Comparison of ENCODE assay signal across 35 mouse cellular contexts in the genomic region with DNA sequence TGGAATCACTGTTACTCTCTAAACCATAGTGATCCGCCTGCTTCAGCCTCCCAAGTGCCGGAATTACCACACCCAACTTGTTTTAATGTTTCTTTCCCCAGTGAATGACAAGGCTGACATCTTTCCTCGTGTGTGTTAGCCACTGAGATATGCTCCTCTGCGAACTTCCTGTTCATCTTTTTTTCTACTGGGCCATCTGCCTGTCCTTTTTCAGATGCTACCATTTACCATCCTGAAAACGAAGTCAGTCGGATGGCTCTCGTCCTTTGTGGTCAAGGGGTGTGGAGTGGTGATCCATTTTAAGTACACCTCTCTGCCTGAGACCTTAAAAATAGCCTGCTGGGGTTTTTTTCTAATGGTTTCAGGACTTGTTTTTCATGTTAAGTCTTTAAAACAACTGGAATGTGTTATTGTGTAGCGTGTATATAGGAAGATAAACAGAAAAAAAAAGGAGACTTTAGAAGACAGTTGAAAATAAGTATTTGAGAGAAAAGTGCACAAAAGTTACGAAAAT.
"Had no signal": no experiment of that assay in that cellular context is flagged by ENCODE, and none has a peak within 500 bp of the region (broad histone marks: within the 10 kb centered on the region; RNA-seq: fewer than 3 reads in every experiment).

No protein-coding gene starts in this region.

- ATAC-seq: hindbrain, embryonic 16.5 days; hindbrain, postnatal 0 days; inflammation-experienced regulatory T-cells, adult 6 months; intestine, embryonic 15.5 days; intestine, embryonic 16.5 days; intestine, postnatal 0 days had no signal

- H3K9me3 ChIP-seq: heart, embryonic 10.5 days; heart, embryonic 12.5 days; heart, embryonic 13.5 days; heart, embryonic 15.5 days; hindbrain, embryonic 10.5 days; hindbrain, embryonic 12.5 days; hindbrain, embryonic 13.5 days; hindbrain, embryonic 15.5 days; intestine, embryonic 15.5 days; kidney, embryonic 15.5 days had no signal

- H3K4me2 ChIP-seq: heart, embryonic 11.5 days; heart, embryonic 12.5 days; heart, embryonic 13.5 days; heart, embryonic 15.5 days; hindbrain, embryonic 12.5 days; hindbrain, embryonic 13.5 days; hindbrain, embryonic 14.5 days; hindbrain, embryonic 15.5 days; intestine, embryonic 15.5 days; kidney, embryonic 15.5 days had no signal

- H3K4me3 ChIP-seq: heart, embryonic 10.5 days; heart, embryonic 12.5 days; heart, embryonic 13.5 days; heart, embryonic 15.5 days; hindbrain, embryonic 10.5 days; hindbrain, embryonic 12.5 days; hindbrain, embryonic 13.5 days; hindbrain, embryonic 15.5 days; intestine, embryonic 15.5 days; kidney, embryonic 15.5 days; layer of hippocampus, adult 2 months had no signal

- H3K27me3 ChIP-seq: heart, embryonic 12.5 days; heart, embryonic 15.5 days; hindbrain, embryonic 12.5 days; intestine, embryonic 15.5 days had no signal

- H3K4me1 ChIP-seq: heart, embryonic 15.5 days; hindbrain, embryonic 12.5 days; hindbrain, embryonic 13.5 days; hindbrain, embryonic 15.5 days; intestine, embryonic 15.5 days; kidney, embryonic 15.5 days had no signal

- DNase-seq: heart, postnatal 10 days; heart, postnatal 14 days; heart, postnatal 36 days; heart, postnatal 4 days; kidney, adult 11 months; kidney, adult 18-20 months; kidney, adult 2 months; kidney, adult 8-10 months; kidney, adult 9 months; kidney, postnatal 10 days; kidney, postnatal 14 days; kidney, postnatal 25 days; kidney, postnatal 36 days; kidney, postnatal 4 days; layer of hippocampus, adult 9-11 months; layer of hippocampus, postnatal 36 days had no signal

- H3K27ac ChIP-seq: heart, embryonic 10.5 days; heart, embryonic 13.5 days; heart, embryonic 15.5 days; hindbrain, embryonic 10.5 days; hindbrain, embryonic 12.5 days; hindbrain, embryonic 13.5 days; hindbrain, embryonic 14.5 days; hindbrain, embryonic 15.5 days; hindbrain, postnatal 0 days; intestine, embryonic 15.5 days; kidney, embryonic 15.5 days; kidney, postnatal 0 days; layer of hippocampus, adult 2 months had no signal

- H3K36me3 ChIP-seq: heart, embryonic 12.5 days; heart, embryonic 15.5 days; hindbrain, embryonic 15.5 days; intestine, embryonic 15.5 days; kidney, embryonic 15.5 days had no signal

- H3K9ac ChIP-seq: heart, embryonic 12.5 days; heart, embryonic 13.5 days; heart, embryonic 15.5 days; hindbrain, embryonic 12.5 days; hindbrain, embryonic 13.5 days; hindbrain, embryonic 14.5 days; hindbrain, embryonic 15.5 days; intestine, embryonic 15.5 days; kidney, embryonic 15.5 days had no signal
